Mouse (Mus musculus): ENCODE measurements around the gene Phf14. TPM values are rescaled to one million over a fixed set of nuclear protein-coding genes. Genes with fewer than 3 reads are reported as not detected.

The Phf14 gene
- polyA plus RNA-seq, 1 experiment, result 56.9 TPM

GRCm38 (mm10) chr6:12074599-12074998 is 167.0 kb downstream of the Phf14 start:
- Histone ChIP-seq H3K9ac (ENCODE audit: low read depth, poor library complexity, severe bottlenecking) (no peak overlapping the region), H3K4me1 (ENCODE audit: control insufficient read depth, insufficient read depth, low read length) (no peaks in the 10 kb centered on the region), H3K4me3 (ENCODE audit: low read depth, low read length) (no peak overlapping the region), H3K36me3 (ENCODE audit: control insufficient read depth, insufficient read depth, low read length, poor library complexity, severe bottlenecking) (no peaks in the 10 kb centered on the region; the same call in 1 of the 2 replicates), H3K27ac (ENCODE audit: insufficient read depth, low read length) (no peak overlapping the region), H3K9me3 (replicated peaks; ENCODE audit: control insufficient read depth, insufficient read depth, low read length, poor library complexity, severe bottlenecking) (no peaks in the 10 kb centered on the region), H3K27me3 (ENCODE audit: control insufficient read depth, insufficient read depth, low read length, poor library complexity, severe bottlenecking) (no peaks in the 10 kb centered on the region)
- TF ChIP-seq POLR2A (IDR thresholded peaks at IDR 0.05; ENCODE audit: insufficient read depth, low read length), result no peak
- TF ChIP-seq CTCF (IDR thresholded peaks at IDR 0.05; ENCODE audit: low read depth, low read length), result no peak
- TF ChIP-seq EP300 (IDR thresholded peaks at IDR 0.05; ENCODE audit: insufficient read depth, low read depth, low read length), result no peak

GRCm38 (mm10) chr6:12077338-12077737 is 169.7 kb downstream of the Phf14 start:
- H3K27ac ChIP-seq (ENCODE audit: insufficient read depth, low read length), result no peak overlapping the region
- no peaks in the 10 kb centered on the region for H3K27me3 ChIP-seq (ENCODE audit: control insufficient read depth, insufficient read depth, low read length, poor library complexity, severe bottlenecking)
- no peaks in the 10 kb centered on the region for H3K4me1 ChIP-seq (ENCODE audit: control insufficient read depth, insufficient read depth, low read length)
- no peaks in the 10 kb centered on the region for H3K9me3 ChIP-seq (replicated peaks; ENCODE audit: control insufficient read depth, insufficient read depth, low read length, poor library complexity, severe bottlenecking)
- H3K4me3 ChIP-seq (ENCODE audit: low read depth, low read length), result no peak overlapping the region
- H3K9ac ChIP-seq (ENCODE audit: low read depth, poor library complexity, severe bottlenecking), result no peak overlapping the region
- no peak for TF ChIP-seq POLR2A (IDR thresholded peaks at IDR 0.05; ENCODE audit: insufficient read depth, low read length)
- no peak for TF ChIP-seq EP300 (IDR thresholded peaks at IDR 0.05; ENCODE audit: insufficient read depth, low read depth, low read length)
- H3K36me3 ChIP-seq (ENCODE audit: control insufficient read depth, insufficient read depth, low read length, poor library complexity, severe bottlenecking), result no peaks in the 10 kb centered on the region; the same call in 1 of the 2 replicates

GRCm38 (mm10) chr6:12077880-12078618 is 170.4 kb downstream of the Phf14 start:
- Histone ChIP-seq H3K4me3 (ENCODE audit: low read depth, low read length) (no peak overlapping the region), H3K9ac (ENCODE audit: low read depth, poor library complexity, severe bottlenecking) (no peak overlapping the region), H3K36me3 (ENCODE audit: control insufficient read depth, insufficient read depth, low read length, poor library complexity, severe bottlenecking) (no peaks in the 10 kb centered on the region; the same call in 1 of the 2 replicates), H3K27ac (ENCODE audit: insufficient read depth, low read length) (no peak overlapping the region), H3K4me1 (ENCODE audit: control insufficient read depth, insufficient read depth, low read length) (no peaks in the 10 kb centered on the region), H3K27me3 (ENCODE audit: control insufficient read depth, insufficient read depth, low read length, poor library complexity, severe bottlenecking) (no peaks in the 10 kb centered on the region), H3K9me3 (replicated peaks; ENCODE audit: control insufficient read depth, insufficient read depth, low read length, poor library complexity, severe bottlenecking) (no peaks in the 10 kb centered on the region)
- no peak for TF ChIP-seq EP300 (IDR thresholded peaks at IDR 0.05; ENCODE audit: insufficient read depth, low read depth, low read length)
- TF ChIP-seq CTCF (IDR thresholded peaks at IDR 0.05; ENCODE audit: low read depth, low read length), result no peak
- TF ChIP-seq POLR2A (IDR thresholded peaks at IDR 0.05; ENCODE audit: insufficient read depth, low read length), result no peak

- Histone ChIP-seq H3K9ac (ENCODE audit: low read depth, poor library complexity, severe bottlenecking) (no peak overlapping the region), H3K4me1 (ENCODE audit: control insufficient read depth, insufficient read depth, low read length) (no peaks in the 10 kb centered on the region), H3K4me3 (ENCODE audit: low read depth, low read length) (no peak overlapping the region), H3K9me3 (replicated peaks; ENCODE audit: control insufficient read depth, insufficient read depth, low read length, poor library complexity, severe bottlenecking) (no peaks in the 10 kb centered on the region), H3K36me3 (ENCODE audit: control insufficient read depth, insufficient read depth, low read length, poor library complexity, severe bottlenecking) (no peaks in the 10 kb centered on the region; the same call in 1 of the 2 replicates), H3K27ac (ENCODE audit: insufficient read depth, low read length) (no peak overlapping the region), H3K27me3 (ENCODE audit: control insufficient read depth, insufficient read depth, low read length, poor library complexity, severe bottlenecking) (no peaks in the 10 kb centered on the region)
- TF ChIP-seq CTCF (IDR thresholded peaks at IDR 0.05; ENCODE audit: low read depth, low read length), result no peak
- no peak for TF ChIP-seq EP300 (IDR thresholded peaks at IDR 0.05; ENCODE audit: insufficient read depth, low read depth, low read length)
- no peak for TF ChIP-seq POLR2A (IDR thresholded peaks at IDR 0.05; ENCODE audit: insufficient read depth, low read length)
Observed at GRCm38 (mm10) chr6:12079260-12079659, 171.7 kb downstream of the Phf14 start.

- Histone ChIP-seq H3K27ac (ENCODE audit: insufficient read depth, low read length) (no peak overlapping the region), H3K4me1 (ENCODE audit: control insufficient read depth, insufficient read depth, low read length) (no peaks in the 10 kb centered on the region), H3K9me3 (replicated peaks; ENCODE audit: control insufficient read depth, insufficient read depth, low read length, poor library complexity, severe bottlenecking) (no peaks in the 10 kb centered on the region), H3K9ac (ENCODE audit: low read depth, poor library complexity, severe bottlenecking) (no peak overlapping the region), H3K36me3 (ENCODE audit: control insufficient read depth, insufficient read depth, low read length, poor library complexity, severe bottlenecking) (no peaks in the 10 kb centered on the region; the same call in 1 of the 2 replicates), H3K27me3 (ENCODE audit: control insufficient read depth, insufficient read depth, low read length, poor library complexity, severe bottlenecking) (no peaks in the 10 kb centered on the region), H3K4me3 (ENCODE audit: low read depth, low read length) (no peak overlapping the region)
- TF ChIP-seq EP300 (IDR thresholded peaks at IDR 0.05; ENCODE audit: insufficient read depth, low read depth, low read length) (no peak), POLR2A (IDR thresholded peaks at IDR 0.05; ENCODE audit: insufficient read depth, low read length) (no peak), CTCF (IDR thresholded peaks at IDR 0.05; ENCODE audit: low read depth, low read length) (no peak)
Observed at GRCm38 (mm10) chr6:12080423-12080822, 172.8 kb downstream of the Phf14 start.

GRCm38 (mm10) chr6:12081722-12082121 is 174.1 kb downstream of the Phf14 start:
- H3K36me3 ChIP-seq (ENCODE audit: control insufficient read depth, insufficient read depth, low read length, poor library complexity, severe bottlenecking), result no peaks in the 10 kb centered on the region; the same call in 1 of the 2 replicates
- no peak overlapping the region for H3K9ac ChIP-seq (ENCODE audit: low read depth, poor library complexity, severe bottlenecking)
- H3K4me1 ChIP-seq (ENCODE audit: control insufficient read depth, insufficient read depth, low read length), result no peaks in the 10 kb centered on the region
- no peak overlapping the region for H3K4me3 ChIP-seq (ENCODE audit: low read depth, low read length)
- no peak for TF ChIP-seq EP300 (IDR thresholded peaks at IDR 0.05; ENCODE audit: insufficient read depth, low read depth, low read length)
- no peak for TF ChIP-seq POLR2A (IDR thresholded peaks at IDR 0.05; ENCODE audit: insufficient read depth, low read length)
- TF ChIP-seq CTCF (IDR thresholded peaks at IDR 0.05; ENCODE audit: low read depth, low read length), result no peak
- no peak overlapping the region for H3K27ac ChIP-seq (ENCODE audit: insufficient read depth, low read length)
- no peaks in the 10 kb centered on the region for H3K27me3 ChIP-seq (ENCODE audit: control insufficient read depth, insufficient read depth, low read length, poor library complexity, severe bottlenecking)
- no peaks in the 10 kb centered on the region for H3K9me3 ChIP-seq (replicated peaks; ENCODE audit: control insufficient read depth, insufficient read depth, low read length, poor library complexity, severe bottlenecking)
